9 mouse cellular contexts compared by ENCODE assay signal in genomic region chr14:14098330-14098980, GRCm38 (mm10). TPM values are rescaled to one million over a fixed set of nuclear protein-coding genes. Genes with fewer than 3 reads are reported as not detected.
A peak's percentile ranks its signal among the peaks of the same experiment; 100 is the strongest.
DNase-seq lines count a peak whose midpoint lies in the region; ATAC-seq and TF ChIP-seq lines count a peak whose summit lies in the region.
"Had no signal": no experiment of that assay in that cellular context is flagged by ENCODE, and none has a peak within 500 bp of the region (broad histone marks: within the 10 kb centered on the region; RNA-seq: fewer than 3 reads in every experiment).

No protein-coding gene starts in this region.

- 26% methylated on average over 10 of the region's 10 CpGs for WGBS in heart, postnatal 0 days
- WGBS in liver, embryonic 14.5 days (ENCODE audit: insufficient replicate concordance) = 21% methylated on average over 10 of the region's 10 CpGs
- 28% methylated on average over 10 of the region's 10 CpGs for WGBS in neural tube, embryonic 12.5 days

- H3K4me2 ChIP-seq in heart, postnatal 0 days (ENCODE audit: low read depth, low read length) = no peak overlapping the region
- no peak overlapping the region for H3K4me2 ChIP-seq in liver, embryonic 14.5 days (ENCODE audit: low read depth)
- H3K4me2 ChIP-seq in neural tube, embryonic 12.5 days (replicated peaks) = no peak overlapping the region
- H3K4me2 ChIP-seq: embryonic facial prominence, embryonic 13.5 days had no signal

- H3K36me3 ChIP-seq in heart, postnatal 0 days (replicated peaks; ENCODE audit: control insufficient read depth, insufficient read depth, low read length) = peaks cover 65% of the 10 kb centered on the region
- no peaks in the 10 kb centered on the region; the same call in none of the 2 replicates for H3K36me3 ChIP-seq in liver, embryonic 14.5 days (replicated peaks; ENCODE audit: control insufficient read depth, insufficient read depth, low read depth)
- peaks cover 29% of the 10 kb centered on the region for H3K36me3 ChIP-seq in neural tube, embryonic 12.5 days

- no peak overlapping the region for H3K4me3 ChIP-seq in bone marrow macrophage, adult 2 months (ENCODE audit: insufficient read depth, low read length)
- no peak overlapping the region for H3K4me3 ChIP-seq in heart, postnatal 0 days (ENCODE audit: low read depth, low read length)
- H3K4me3 ChIP-seq in liver, embryonic 14.5 days (ENCODE audit: insufficient read depth in 1 of 2, low read depth in 2 of 2, low read length in 2 of 2) = no peak overlapping the region
- H3K4me3 ChIP-seq in neural tube, embryonic 12.5 days = no peak overlapping the region
- H3K4me3 ChIP-seq: embryonic facial prominence, embryonic 13.5 days had no signal

- no peaks in the 10 kb centered on the region for H3K4me1 ChIP-seq in bone marrow macrophage, adult 2 months (ENCODE audit: control insufficient read depth, insufficient read depth, low read length)
- no peaks in the 10 kb centered on the region for H3K4me1 ChIP-seq in heart, postnatal 0 days (ENCODE audit: control insufficient read depth, insufficient read depth)
- H3K4me1 ChIP-seq in liver, embryonic 14.5 days (replicated peaks; ENCODE audit: control insufficient read depth in 2 of 2, insufficient read depth in 2 of 2, low read length in 1 of 2) = no peaks in the 10 kb centered on the region
- H3K4me1 ChIP-seq in neural tube, embryonic 12.5 days = no peaks in the 10 kb centered on the region
- H3K4me1 ChIP-seq: embryonic facial prominence, embryonic 13.5 days had no signal

- H3K9ac ChIP-seq in heart, postnatal 0 days (replicated peaks; ENCODE audit: low read depth, low read length) = no peak overlapping the region
- H3K9ac ChIP-seq in liver, embryonic 14.5 days (replicated peaks) = no peak overlapping the region
- no peak overlapping the region for H3K9ac ChIP-seq in neural tube, embryonic 12.5 days
- H3K9ac ChIP-seq: embryonic facial prominence, embryonic 13.5 days had no signal

- no peaks in the 10 kb centered on the region for H3K27me3 ChIP-seq in heart, postnatal 0 days (ENCODE audit: control insufficient read depth, insufficient read depth, low read length)
- H3K27me3 ChIP-seq in liver, embryonic 14.5 days (ENCODE audit: control insufficient read depth, insufficient read depth, low read length) = no peaks in the 10 kb centered on the region
- H3K27me3 ChIP-seq in neural tube, embryonic 12.5 days (replicated peaks) = no peaks in the 10 kb centered on the region
- H3K27me3 ChIP-seq: embryonic facial prominence, embryonic 13.5 days had no signal

- no peaks in the 10 kb centered on the region for H3K9me3 ChIP-seq in heart, postnatal 0 days (replicated peaks; ENCODE audit: control insufficient read depth, low read length)
- H3K9me3 ChIP-seq in liver, embryonic 14.5 days (ENCODE audit: control insufficient read depth, low read length) = no peaks in the 10 kb centered on the region
- H3K9me3 ChIP-seq in neural tube, embryonic 12.5 days = no peaks in the 10 kb centered on the region
- H3K9me3 ChIP-seq: embryonic facial prominence, embryonic 13.5 days had no signal

- no peak for TF ChIP-seq POLR2A in bone marrow macrophage, adult 2 months (IDR thresholded peaks at IDR 0.05; ENCODE audit: borderline replicate concordance, low read depth, low read length)

- peak; percentile 75 for TF ChIP-seq CTCF in bone marrow macrophage, adult 2 months (IDR thresholded peaks at IDR 0.05; ENCODE audit: low read depth, low read length)
- peak; percentile 100 for TF ChIP-seq CTCF in heart, postnatal 0 days (IDR thresholded peaks at IDR 0.05; ENCODE audit: low read depth)
- peak; percentile 100 for TF ChIP-seq CTCF in liver, embryonic 14.5 days (IDR thresholded peaks at IDR 0.05; ENCODE audit: low read depth)

- no peak overlapping the region for H3K27ac ChIP-seq in bone marrow macrophage, adult 2 months (ENCODE audit: insufficient read depth, low read depth, low read length)
- H3K27ac ChIP-seq in heart, postnatal 0 days (ENCODE audit: low read depth) = no peak overlapping the region
- H3K27ac ChIP-seq in liver, embryonic 14.5 days = no peak overlapping the region
- H3K27ac ChIP-seq in neural tube, embryonic 12.5 days = no peak overlapping the region
- H3K27ac ChIP-seq: embryonic facial prominence, embryonic 13.5 days had no signal

- TF ChIP-seq EP300 in heart, postnatal 0 days (IDR thresholded peaks at IDR 0.05; ENCODE audit: low read depth) = no peak
- no peak for TF ChIP-seq EP300 in liver, embryonic 14.5 days (IDR thresholded peaks at IDR 0.05; ENCODE audit: low read depth)

- peak; percentile 94 for DNase-seq in CD4-positive, CD25-positive, alpha-beta regulatory T cell, adult 2 months (ENCODE audit: low read depth, low spot score)
- peak; percentile 81 for DNase-seq in heart, postnatal 0 days (ENCODE audit: low spot score)
- peak; percentile 92 to 99 for DNase-seq in kidney, postnatal 25 days
- DNase-seq in liver, embryonic 14.5 days (ENCODE audit: low read depth in 3 of 3, low spot score in 3 of 3) = peak; percentile 70 to 79 (median 77)
- DNase-seq in telencephalon, adult 2 months (ENCODE audit: low read depth, low spot score) = peak; percentile 82

- ATAC-seq in erythroid progenitor cell, adult 5-6 weeks (replicated peaks; ENCODE audit: low FRiP score, poor library complexity, severe bottlenecking) = peak; percentile 88
- peak; percentile 73; the same call in 1 of the 2 replicates for ATAC-seq in heart, postnatal 0 days (ENCODE audit: insufficient read depth, low read depth)
- ATAC-seq in liver, embryonic 14.5 days (ENCODE audit: insufficient read depth) = peak; percentile 66
- ATAC-seq in neural tube, embryonic 12.5 days (ENCODE audit: low FRiP score, low read depth) = peak; percentile 81

RNA-seq across cellular contexts. Expression of gene Psmd6, which starts 22.3 kb away (rescaled TPM):
- polyA plus RNA-seq in bone marrow macrophage, adult 2 months (2012; ENCODE audit: insufficient read depth, insufficient read length, missing spikeins) = 73.8 and 82.9 TPM in 2 replicates
- total RNA-seq in erythroid progenitor cell, adult 5-6 weeks (2015; ENCODE audit: low replicate concordance) = 71.4 and 86.8 TPM in 2 replicates
- 79.1 and 132 TPM in 2 replicates for total RNA-seq in erythroid progenitor cell, adult 5-6 weeks (2017; ENCODE audit: low replicate concordance)
- 111 and 132 TPM in 2 replicates for total RNA-seq in heart, postnatal 0 days (2014; rRNA removed; ENCODE audit: low replicate concordance)
- polyA plus RNA-seq in heart, postnatal 0 days (2015; fragmentation: Nextera tagmentation; extraction: Ambion mirVana) = 173 and 184 TPM in 2 replicates
- 26.3 and 44.4 TPM in 2 replicates for polyA plus RNA-seq in liver, embryonic 14.5 days (2012; rRNA removed)
- 126 and 134 TPM in 2 replicates for polyA plus RNA-seq in liver, embryonic 14.5 days (2014; fragmentation: Nextera tagmentation; extraction: Ambion mirVana)
- 283 and 288 TPM in 2 replicates for polyA plus RNA-seq in neural tube, embryonic 12.5 days (2016; fragmentation: Nextera tagmentation; extraction: Ambion mirVana)
